Mouse (Mus musculus): Measurements from ENCODE around the gene Irf2bp1. TPM values are rescaled to one million over a fixed set of nuclear protein-coding genes. Genes with fewer than 3 reads are reported as not detected.

The Irf2bp1 gene
- total RNA-seq, 1 experiment, result 15.9 TPM

- peak; percentile 81 for DNase-seq (ENCODE audit: low read depth, low spot score)
- in situ Hi-C loops (cut with MboI; ENCODE audit: low sequenced_read_pairs in 2 of 2, unreplicated experiment in 2 of 2), result no loop called here
- peaks cover 3 to 19% of the 10 kb centered on the region in 2 experiments; a peak in 2 of 4 replicates for H3K4me1 ChIP-seq (ENCODE audit: control insufficient read depth in 2 of 2, insufficient read depth in 2 of 2, low read length in 2 of 2, poor library complexity in 1 of 2)
- TF ChIP-seq ZC3H11A (IDR thresholded peaks at IDR 0.05; ENCODE audit: borderline replicate concordance, low read depth, low read length) (no peak), CHD2 (IDR thresholded peaks at IDR 0.05; ENCODE audit: low read depth, low read length) (no peak), HCFC1 (IDR thresholded peaks at IDR 0.05; ENCODE audit: borderline replicate concordance, insufficient read depth, low read length) (peak; percentile 87), ZNF384 (IDR thresholded peaks at IDR 0.05; ENCODE audit: low read depth, low read length) (no peak)
- peaks cover 12% of the 10 kb centered on the region for H3K36me3 ChIP-seq (ENCODE audit: control insufficient read depth, insufficient read depth, low read length, poor library complexity, severe bottlenecking)
- H3K4me3 ChIP-seq (ENCODE audit: insufficient read depth in 1 of 2, low read depth in 1 of 2, low read length in 2 of 2, poor library complexity in 1 of 2, severe bottlenecking in 1 of 2), result peak overlapping the region; percentile 51 to 72
- peak overlapping the region; percentile 54; the same call in 1 of the 2 replicates for H3K27ac ChIP-seq (ENCODE audit: insufficient read depth, low read depth, low read length, poor library complexity, severe bottlenecking)
- H3K9me3 ChIP-seq (ENCODE audit: control insufficient read depth, insufficient read depth, low read depth, low read length), result no peaks in the 10 kb centered on the region
- peak overlapping the region; percentile 47; the same call in 1 of the 2 replicates for H3K9ac ChIP-seq (ENCODE audit: insufficient read depth, low read depth, low read length, poor library complexity, severe bottlenecking)
Measured at GRCm38 (mm10) chr7:19002848-19003498, 871 bp upstream of the Irf2bp1 start.

- H3K9me3 ChIP-seq (ENCODE audit: control insufficient read depth, insufficient read depth, low read depth, low read length), result no peaks in the 10 kb centered on the region
- peaks cover 12% of the 10 kb centered on the region for H3K36me3 ChIP-seq (ENCODE audit: control insufficient read depth, insufficient read depth, low read length, poor library complexity, severe bottlenecking)
- H3K4me1 ChIP-seq (ENCODE audit: control insufficient read depth in 2 of 2, insufficient read depth in 2 of 2, low read length in 2 of 2, poor library complexity in 1 of 2), result peaks cover 3 to 16% of the 10 kb centered on the region in 2 experiments; a peak in 2 of 4 replicates
- TF ChIP-seq HCFC1 (IDR thresholded peaks at IDR 0.05; ENCODE audit: borderline replicate concordance, insufficient read depth, low read length), result no peak
- peak overlapping the region; percentile 90 for H3K9ac ChIP-seq (ENCODE audit: insufficient read depth, low read depth, low read length, poor library complexity, severe bottlenecking)
- DNase-seq (ENCODE audit: low read depth, low spot score), result no peak
- in situ Hi-C loops (cut with MboI; ENCODE audit: low sequenced_read_pairs in 2 of 2, unreplicated experiment in 2 of 2), result no loop called here
- no peak overlapping the region for H3K27ac ChIP-seq (ENCODE audit: insufficient read depth, low read depth, low read length, poor library complexity, severe bottlenecking)
- peak overlapping the region; percentile 71 to 86 for H3K4me3 ChIP-seq (ENCODE audit: insufficient read depth in 1 of 2, low read depth in 1 of 2, low read length in 2 of 2, poor library complexity in 1 of 2, severe bottlenecking in 1 of 2)
Measured at GRCm38 (mm10) chr7:19004631-19005079, 811 bp downstream of the Irf2bp1 start.

GRCm38 (mm10) chr7:19005417-19006121, 1.7 kb downstream of the Irf2bp1 start:
- peak overlapping the region; percentile 71 to 86; a peak in 3 of 4 replicates for H3K4me3 ChIP-seq (ENCODE audit: insufficient read depth in 1 of 2, low read depth in 1 of 2, low read length in 2 of 2, poor library complexity in 1 of 2, severe bottlenecking in 1 of 2)
- peaks cover 12% of the 10 kb centered on the region for H3K36me3 ChIP-seq (ENCODE audit: control insufficient read depth, insufficient read depth, low read length, poor library complexity, severe bottlenecking)
- no peak for DNase-seq (ENCODE audit: low read depth, low spot score)
- H3K9me3 ChIP-seq (ENCODE audit: control insufficient read depth, insufficient read depth, low read depth, low read length), result no peaks in the 10 kb centered on the region
- TF ChIP-seq HCFC1 (IDR thresholded peaks at IDR 0.05; ENCODE audit: borderline replicate concordance, insufficient read depth, low read length), result no peak
- TF ChIP-seq MAFK (IDR thresholded peaks at IDR 0.05; ENCODE audit: insufficient read depth, low read depth, low read length), result no peak
- TF ChIP-seq ZNF384 (IDR thresholded peaks at IDR 0.05; ENCODE audit: low read depth, low read length), result no peak
- no peak for TF ChIP-seq ZC3H11A (IDR thresholded peaks at IDR 0.05; ENCODE audit: borderline replicate concordance, low read depth, low read length)
- no peak for TF ChIP-seq CHD2 (IDR thresholded peaks at IDR 0.05; ENCODE audit: low read depth, low read length)
- peak overlapping the region; percentile 90; the same call in 1 of the 2 replicates for H3K9ac ChIP-seq (ENCODE audit: insufficient read depth, low read depth, low read length, poor library complexity, severe bottlenecking)
- peaks cover 3 to 13% of the 10 kb centered on the region in 2 experiments; a peak in 2 of 4 replicates for H3K4me1 ChIP-seq (ENCODE audit: control insufficient read depth in 2 of 2, insufficient read depth in 2 of 2, low read length in 2 of 2, poor library complexity in 1 of 2)
- no peak overlapping the region for H3K27ac ChIP-seq (ENCODE audit: insufficient read depth, low read depth, low read length, poor library complexity, severe bottlenecking)
- in situ Hi-C loops (cut with MboI; ENCODE audit: low sequenced_read_pairs in 2 of 2, unreplicated experiment in 2 of 2), result no loop called here

GRCm38 (mm10) chr7:19006476-19006875, 2.6 kb downstream of the Irf2bp1 start:
- in situ Hi-C loops (cut with MboI; ENCODE audit: low sequenced_read_pairs in 2 of 2, unreplicated experiment in 2 of 2), result no loop called here
- Histone ChIP-seq H3K4me1 (ENCODE audit: control insufficient read depth in 2 of 2, insufficient read depth in 2 of 2, low read length in 2 of 2, poor library complexity in 1 of 2) (peaks cover 3 to 11% of the 10 kb centered on the region in 2 experiments; a peak in 2 of 4 replicates), H3K36me3 (ENCODE audit: control insufficient read depth, insufficient read depth, low read length, poor library complexity, severe bottlenecking) (peaks cover 12% of the 10 kb centered on the region), H3K9me3 (ENCODE audit: control insufficient read depth, insufficient read depth, low read depth, low read length) (no peaks in the 10 kb centered on the region), H3K27ac (ENCODE audit: insufficient read depth, low read depth, low read length, poor library complexity, severe bottlenecking) (no peak overlapping the region), H3K9ac (ENCODE audit: insufficient read depth, low read depth, low read length, poor library complexity, severe bottlenecking) (no peak overlapping the region), H3K4me3 (ENCODE audit: insufficient read depth in 1 of 2, low read depth in 1 of 2, low read length in 2 of 2, poor library complexity in 1 of 2, severe bottlenecking in 1 of 2) (no peak overlapping the region)
- 0 out of 2 replicates have a peak, but pooled peaks have one; percentile 19 for TF ChIP-seq HCFC1 (IDR thresholded peaks at IDR 0.05; ENCODE audit: borderline replicate concordance, insufficient read depth, low read length)
- no peak for TF ChIP-seq CHD2 (IDR thresholded peaks at IDR 0.05; ENCODE audit: low read depth, low read length)
- no peak for TF ChIP-seq ZNF384 (IDR thresholded peaks at IDR 0.05; ENCODE audit: low read depth, low read length)
- TF ChIP-seq ZC3H11A (IDR thresholded peaks at IDR 0.05; ENCODE audit: borderline replicate concordance, low read depth, low read length), result peak; percentile 9; the same call in 1 of the 2 replicates
- DNase-seq (ENCODE audit: low read depth, low spot score), result peak; percentile 79
